Comparison of ENCODE assay signal across 7 mouse cellular contexts in the genomic region with DNA sequence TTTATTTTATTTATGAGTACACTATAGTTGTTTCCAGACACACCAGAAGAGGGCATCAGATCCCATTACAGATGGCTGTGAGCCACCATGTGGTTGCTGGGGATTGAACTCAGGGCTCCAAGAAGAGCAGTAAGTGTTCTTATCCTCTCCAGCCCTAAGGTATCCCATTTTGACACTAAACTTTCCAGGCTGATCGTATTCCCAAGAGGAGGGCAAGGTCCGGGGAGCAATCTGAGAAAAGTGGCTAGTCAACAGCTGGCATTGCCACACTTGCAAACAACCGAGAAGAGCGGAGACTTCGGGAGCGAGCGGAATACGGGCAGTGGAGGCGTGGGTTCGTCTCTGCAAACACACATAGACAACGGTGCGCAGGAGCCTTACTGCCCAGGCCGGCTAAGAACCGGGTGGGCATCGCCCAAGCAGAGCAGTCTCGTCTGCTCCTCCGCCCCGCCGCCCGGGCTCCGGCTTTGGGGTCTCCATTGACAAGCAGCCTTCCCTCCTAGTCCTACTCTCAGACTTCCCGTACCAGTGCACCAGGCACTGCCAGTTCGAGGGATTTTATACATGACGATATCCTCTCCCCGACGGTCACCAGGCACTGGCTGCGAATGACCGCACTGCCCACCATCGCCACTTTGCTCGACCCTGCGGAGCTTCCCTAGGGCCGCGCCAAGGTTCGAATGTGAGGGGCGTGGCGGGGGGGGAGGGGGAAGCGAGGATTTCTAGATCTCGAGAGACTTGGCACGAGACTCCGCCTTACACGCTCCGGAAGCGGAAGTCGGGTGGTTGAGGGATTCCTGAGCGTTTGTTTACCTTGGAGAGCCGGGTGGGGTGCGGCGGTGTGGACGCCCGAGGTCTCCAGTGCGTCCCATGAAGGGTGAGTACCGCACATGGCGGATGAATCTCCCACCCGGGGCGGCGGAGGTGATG. TPM values are rescaled to one million over a fixed set of nuclear protein-coding genes. Genes with fewer than 3 reads are reported as not detected.
A peak's percentile ranks its signal among the peaks of the same experiment; 100 is the strongest.
DNase-seq lines count a peak whose midpoint lies in the region; ATAC-seq and TF ChIP-seq lines count a peak whose summit lies in the region.

A gene (plus strand): TSS at position 746 of the 930 bp plus-strand sequence.

- peak; percentile 93 for DNase-seq in adrenal gland, postnatal 10 days
- DNase-seq in embryonic facial prominence, embryonic 10.5 days (ENCODE audit: low spot score): peak; percentile 97
- DNase-seq in gonadal fat pad, adult 2 months (ENCODE audit: low read depth): no peak
- DNase-seq in limb, embryonic 10.5 days (ENCODE audit: low spot score): peak; percentile 98
- DNase-seq in spleen, adult 12 weeks (ENCODE audit: low spot score): peak; percentile 78

- peak; percentile 49 for TF ChIP-seq CTCF in intestine, postnatal 0 days (IDR thresholded peaks at IDR 0.05; ENCODE audit: low read depth)

- H3K4me1 ChIP-seq in embryonic facial prominence, embryonic 10.5 days: peaks cover 18% of the 10 kb centered on the region
- no peaks in the 10 kb centered on the region; the same call in 1 of the 2 replicates for H3K4me1 ChIP-seq in intestine, postnatal 0 days (replicated peaks; ENCODE audit: control insufficient read depth, insufficient read depth, low read length)
- H3K4me1 ChIP-seq in limb, embryonic 10.5 days: peaks cover 18% of the 10 kb centered on the region
- H3K4me1 ChIP-seq in midbrain, embryonic 13.5 days (replicated peaks): peaks cover 27% of the 10 kb centered on the region

- WGBS in embryonic facial prominence, embryonic 10.5 days: under 1% methylated on average over 56 of the region's 56 CpGs
- WGBS in intestine, postnatal 0 days: 0% methylated on average over 54 of the region's 56 CpGs
- under 1% methylated on average over 56 of the region's 56 CpGs for WGBS in limb, embryonic 10.5 days
- WGBS in midbrain, embryonic 13.5 days: under 1% methylated on average over 56 of the region's 56 CpGs

- H3K9ac ChIP-seq in intestine, postnatal 0 days (ENCODE audit: low read depth, low read length): peak within 1 kb of the TSS; percentile 86
- peak within 1 kb of the TSS; percentile 89 for H3K9ac ChIP-seq in midbrain, embryonic 13.5 days (replicated peaks)

- H3K9me3 ChIP-seq in embryonic facial prominence, embryonic 10.5 days: no peaks in the 10 kb centered on the region
- H3K9me3 ChIP-seq in intestine, postnatal 0 days (ENCODE audit: control insufficient read depth): no peaks in the 10 kb centered on the region
- no peaks in the 10 kb centered on the region for H3K9me3 ChIP-seq in limb, embryonic 10.5 days (replicated peaks)
- H3K9me3 ChIP-seq in midbrain, embryonic 13.5 days: no peaks in the 10 kb centered on the region

- H3K27me3 ChIP-seq in embryonic facial prominence, embryonic 10.5 days (replicated peaks; ENCODE audit: low read depth, poor library complexity, severe bottlenecking): no peaks in the 10 kb centered on the region
- H3K27me3 ChIP-seq in intestine, postnatal 0 days (replicated peaks; ENCODE audit: control insufficient read depth, insufficient read depth, low read length): no peaks in the 10 kb centered on the region
- H3K27me3 ChIP-seq in limb, embryonic 10.5 days (ENCODE audit: low read depth, poor library complexity, severe bottlenecking): no peaks in the 10 kb centered on the region
- no peaks in the 10 kb centered on the region for H3K27me3 ChIP-seq in midbrain, embryonic 13.5 days

- H3K27ac ChIP-seq in embryonic facial prominence, embryonic 10.5 days (replicated peaks): peak within 1 kb of the TSS; percentile 94
- H3K27ac ChIP-seq in intestine, postnatal 0 days (ENCODE audit: low read depth, low read length): peak within 1 kb of the TSS; percentile 86
- H3K27ac ChIP-seq in limb, embryonic 10.5 days: peak within 1 kb of the TSS; percentile 87
- peak within 1 kb of the TSS; percentile 89 for H3K27ac ChIP-seq in midbrain, embryonic 13.5 days

- peak; percentile 96 for ATAC-seq in intestine, postnatal 0 days
- ATAC-seq in midbrain, embryonic 13.5 days: peak; percentile 98

- peak within 1 kb of the TSS; percentile 92 for H3K4me2 ChIP-seq in intestine, postnatal 0 days (replicated peaks; ENCODE audit: low read depth)
- peak within 1 kb of the TSS; percentile 99 for H3K4me2 ChIP-seq in midbrain, embryonic 13.5 days (replicated peaks)

- peak within 1 kb of the TSS; percentile 88 for H3K4me3 ChIP-seq in embryonic facial prominence, embryonic 10.5 days
- peak within 1 kb of the TSS; percentile 96 for H3K4me3 ChIP-seq in intestine, postnatal 0 days (ENCODE audit: low read depth, low read length)
- H3K4me3 ChIP-seq in limb, embryonic 10.5 days: peak within 1 kb of the TSS; percentile 75
- peak within 1 kb of the TSS; percentile 75 for H3K4me3 ChIP-seq in midbrain, embryonic 13.5 days (replicated peaks)

- H3K36me3 ChIP-seq in embryonic facial prominence, embryonic 10.5 days (replicated peaks): no peaks in the 10 kb centered on the region
- H3K36me3 ChIP-seq in intestine, postnatal 0 days (ENCODE audit: control insufficient read depth, insufficient read depth): no peaks in the 10 kb centered on the region
- H3K36me3 ChIP-seq in limb, embryonic 10.5 days: no peaks in the 10 kb centered on the region
- no peaks in the 10 kb centered on the region for H3K36me3 ChIP-seq in midbrain, embryonic 13.5 days

RNA-seq across cellular contexts. Expression of the gene that starts here (rescaled TPM):
- total RNA-seq in adrenal gland, postnatal 10 days (2021): 10 to 100 TPM; 41.5 to 45.5 TPM
- polyA plus RNA-seq in embryonic facial prominence, embryonic 10.5 days (2016; fragmentation: Nextera tagmentation; extraction: Ambion mirVana): 127 and 130 TPM in 2 replicates
- polyA plus RNA-seq in gonadal fat pad, adult 2 months (2012; rRNA removed): 16.7 and 17.7 TPM in 2 replicates
- 117 and 118 TPM in 2 replicates for polyA plus RNA-seq in intestine, postnatal 0 days (2015; fragmentation: Nextera tagmentation; extraction: Ambion mirVana)
- polyA plus RNA-seq in limb, embryonic 10.5 days (2016; fragmentation: Nextera tagmentation; extraction: Ambion mirVana): 111 TPM in 2 replicates
- 152 and 167 TPM in 2 replicates for polyA plus RNA-seq in midbrain, embryonic 13.5 days (2015; fragmentation: Nextera tagmentation; extraction: Ambion mirVana)
